Mouse (Mus musculus) liver (tissue): ENCODE results near the gene Wasl.

ENCODE experiments used
- DNase-seq: peaks from one replicate; pipeline ENCODE4 v3.0.0-alpha.2; 2020; ENCODE audit warnings: mixed read lengths

Wasl gene

GRCm38 (mm10) chr6:24664867-24665458, at the start of gene Wasl:
TSS of gene Wasl (minus strand) at chr6:24665009.
- peak; percentile 98 for DNase-seq

- DNase-seq = no peak
These were observed 42.7 kb upstream of the Wasl start for GRCm38 (mm10) chr6:24707499-24707898.

GRCm38 (mm10) chr6:24707090-24707489, 42.3 kb upstream of the Wasl start:
- DNase-seq = no peak

GRCm38 (mm10) chr6:24697216-24697615, 32.4 kb upstream of the Wasl start:
- no peak for DNase-seq

GRCm38 (mm10) chr6:24696117-24696516, 31.3 kb upstream of the Wasl start:
- no peak for DNase-seq

GRCm38 (mm10) chr6:24694455-24695410, 29.9 kb upstream of the Wasl start:
- no peak for DNase-seq

GRCm38 (mm10) chr6:24687871-24688270, 23.1 kb upstream of the Wasl start:
- DNase-seq = no peak

GRCm38 (mm10) chr6:24683113-24683512, 18.3 kb upstream of the Wasl start:
- DNase-seq = no peak

- no peak for DNase-seq
These were observed 3.0 kb upstream of the Wasl start for GRCm38 (mm10) chr6:24667829-24668228.

GRCm38 (mm10) chr6:24666248-24666647, 1.4 kb upstream of the Wasl start:
- DNase-seq = no peak

- DNase-seq = peak; percentile 69
These were observed 509 bp downstream of the Wasl start for GRCm38 (mm10) chr6:24664133-24664866.

GRCm38 (mm10) chr6:24663196-24664132, 1.3 kb downstream of the Wasl start:
- DNase-seq = peak; percentile 44

- no peak for DNase-seq
These were observed 2.3 kb downstream of the Wasl start for GRCm38 (mm10) chr6:24662483-24662882.

- no peak for DNase-seq
These were observed 2.9 kb downstream of the Wasl start for GRCm38 (mm10) chr6:24661879-24662278.

- DNase-seq = no peak
These were observed 7.0 kb downstream of the Wasl start for GRCm38 (mm10) chr6:24657647-24658387.

GRCm38 (mm10) chr6:24656094-24656493, 8.7 kb downstream of the Wasl start:
- no peak for DNase-seq

GRCm38 (mm10) chr6:24651538-24651937, 13.3 kb downstream of the Wasl start:
- DNase-seq = no peak

GRCm38 (mm10) chr6:24650719-24651118, 14.1 kb downstream of the Wasl start:
- no peak for DNase-seq

GRCm38 (mm10) chr6:24648403-24648802, 16.4 kb downstream of the Wasl start:
- no peak for DNase-seq

- DNase-seq = no peak
These were observed 17.6 kb downstream of the Wasl start for GRCm38 (mm10) chr6:24647103-24647691.
